Mouse (Mus musculus) 3134 (cell line): Measurements from ENCODE around the gene Mobp.
A peak's percentile ranks its signal among the peaks of the same experiment; 100 is the strongest.
"Not testable (repeated sequence)": the region's sequence is repeated elsewhere in the genome, so short reads cannot be mapped to it uniquely, and the experiment has no call there.

Source experiments
- DNase-seq: peaks from one replicate; pipeline ENCODE4 v3.0.0-alpha.2; 2011; ENCODE audit warnings: low spot score; ENCODE audit not compliant: insufficient read length; ENCODE audit errors: extremely low read depth

Gene Mobp

GRCm38 (mm10) chr9:120149222-120149828 is at the start of gene Mobp:
TSS of gene Mobp (plus strand) at chr9:120149707.
- no peak for DNase-seq

- DNase-seq, result no peak
Measured at GRCm38 (mm10) chr9:120101165-120101564, 48.3 kb upstream of the Mobp start.

GRCm38 (mm10) chr9:120108953-120109352 is 40.6 kb upstream of the Mobp start:
- DNase-seq, result not testable (repeated sequence)

GRCm38 (mm10) chr9:120110211-120111018 is 39.1 kb upstream of the Mobp start, which contains the start of gene Slc25a38:
TSS of gene Slc25a38 (plus strand) at chr9:120110374.
- DNase-seq, result peak; percentile 91

GRCm38 (mm10) chr9:120111156-120111945 is 38.2 kb upstream of the Mobp start:
- DNase-seq, result no peak

- DNase-seq, result no peak
Measured at GRCm38 (mm10) chr9:120112472-120112871, 37.0 kb upstream of the Mobp start.

GRCm38 (mm10) chr9:120113456-120113855 is 36.1 kb upstream of the Mobp start:
- no peak for DNase-seq

GRCm38 (mm10) chr9:120114051-120114788 is 35.3 kb upstream of the Mobp start:
- no peak for DNase-seq

- no peak for DNase-seq
Measured at GRCm38 (mm10) chr9:120114789-120115151, 34.7 kb upstream of the Mobp start.

GRCm38 (mm10) chr9:120115580-120115979 is 33.9 kb upstream of the Mobp start:
- no peak for DNase-seq

- DNase-seq, result no peak
Measured at GRCm38 (mm10) chr9:120116184-120116624, 33.3 kb upstream of the Mobp start.

- DNase-seq, result no peak
Measured at GRCm38 (mm10) chr9:120118212-120118611, 31.3 kb upstream of the Mobp start.

- no peak for DNase-seq
Measured at GRCm38 (mm10) chr9:120120503-120120902, 29.0 kb upstream of the Mobp start.

GRCm38 (mm10) chr9:120126868-120127267 is 22.6 kb upstream of the Mobp start:
- DNase-seq, result peak; percentile 28

GRCm38 (mm10) chr9:120127538-120128251 is 21.8 kb upstream of the Mobp start, which contains the start of gene Rpsa:
TSS of gene Rpsa (plus strand) at chr9:120127689.
- peak; percentile 99 for DNase-seq

GRCm38 (mm10) chr9:120129276-120129675 is 20.2 kb upstream of the Mobp start:
- peak; percentile 25 for DNase-seq

GRCm38 (mm10) chr9:120131784-120132288 is 17.7 kb upstream of the Mobp start:
- no peak for DNase-seq

GRCm38 (mm10) chr9:120132980-120133754 is 16.3 kb upstream of the Mobp start:
- no peak for DNase-seq
